Mouse (Mus musculus) hindbrain, embryonic 11.5 days (tissue): ENCODE measurements at regions not wholly inside any gene's neighbourhood (a gene's known extent, or its start where the extent isn't known, plus 50 kb on each side); places are given as distances from the start of the nearest gene placed in this dataset.

ENCODE experiments used
- ATAC-seq: fragments of 200-750 bp; cut with Nextera tagmentation; 2 replicates; pipeline ENCODE4 v1.8.0; 2017; ENCODE audit warnings: mild to moderate bottlenecking, moderate TSS enrichment, moderate library complexity; ENCODE audit not compliant: low FRiP score
- DNase-seq: peaks from one replicate; pipeline ENCODE4 v3.0.0-alpha.2; 2015; ENCODE audit warnings: low spot score
- H3K27ac ChIP-seq: fragments of 300-500 bp; sonication (generic); 2 replicates; pipeline ENCODE4 v1.5.1; 2014; ENCODE audit warnings: mild to moderate bottlenecking, low read depth, low read length
- H3K27me3 ChIP-seq: fragments of 300-500 bp; sonication (generic); 2 replicates; pipeline ENCODE4 v1.6.1; 2014; ENCODE audit warnings: mild to moderate bottlenecking, low read length, moderate library complexity, mixed read lengths; ENCODE audit not compliant: control insufficient read depth, insufficient read depth
- H3K36me3 ChIP-seq: fragments of 300-500 bp; sonication (generic); 2 replicates; pipeline ENCODE4 v1.6.1; 2014; ENCODE audit warnings: mild to moderate bottlenecking, low read length, moderate library complexity, mixed read lengths; ENCODE audit not compliant: control insufficient read depth, insufficient read depth
- H3K4me1 ChIP-seq: fragments of 300-500 bp; sonication (generic); replicated peaks from 2 replicates; pipeline ENCODE4 v1.6.1; 2014; ENCODE audit warnings: low read length, mixed read lengths; ENCODE audit not compliant: control insufficient read depth, insufficient read depth
- H3K4me2 ChIP-seq: fragments of 300-500 bp; sonication (generic); replicated peaks from 2 replicates; pipeline ENCODE4 v1.6.1; 2014; ENCODE audit warnings: mild to moderate bottlenecking, low read depth, low read length
- H3K4me3 ChIP-seq: fragments of 300-500 bp; sonication (generic); 2 replicates; pipeline ENCODE4 v1.5.1; 2014; ENCODE audit warnings: low read depth, low read length
- H3K9ac ChIP-seq: fragments of 300-500 bp; sonication (generic); 2 replicates; pipeline ENCODE4 v1.6.1; 2014; ENCODE audit warnings: low read depth, low read length
- H3K9me3 ChIP-seq: fragments of 300-500 bp; sonication (generic); 2 replicates; pipeline ENCODE4 v1.6.1; 2016; ENCODE audit warnings: low read length; ENCODE audit not compliant: control insufficient read depth
- WGBS: fragments of 180-500 bp; shearing (Covaris S2); extraction: QIAGEN DNeasy Blood & Tissue Kit; methylation state at CpG from one replicate; pipeline ENCODE4 v1.1.7; 2014; 5-methylcytosine and 5-hydroxymethylcytosine counted together

GRCm38 (mm10) chr12:14302366-14302930 lies 150.6 kb upstream of the Fam84a start:
- 72% methylated on average over 2 of the region's 2 CpGs for WGBS
- DNase-seq (no peak), ATAC-seq (no peak)
- no peak overlapping the region for H3K4me3 ChIP-seq
- no peaks in the 10 kb centered on the region for H3K4me1 ChIP-seq
- H3K4me2 ChIP-seq: no peak overlapping the region
- no peak overlapping the region for H3K27ac ChIP-seq
- no peaks in the 10 kb centered on the region for H3K27me3 ChIP-seq
- H3K36me3 ChIP-seq: no peaks in the 10 kb centered on the region
- no peak overlapping the region for H3K9ac ChIP-seq
- no peaks in the 10 kb centered on the region for H3K9me3 ChIP-seq

GRCm38 (mm10) chr12:14301676-14302365 lies 150.0 kb upstream of the Fam84a start:
- no peak for ATAC-seq
- WGBS: 81% methylated on average over 2 of the region's 2 CpGs

GRCm38 (mm10) chr12:14292083-14292482 lies 140.2 kb upstream of the Fam84a start:
- Histone ChIP-seq H3K36me3 (no peaks in the 10 kb centered on the region), H3K9me3 (no peaks in the 10 kb centered on the region), H3K4me1 (no peaks in the 10 kb centered on the region), H3K9ac (no peak overlapping the region), H3K27me3 (no peaks in the 10 kb centered on the region), H3K27ac (no peak overlapping the region), H3K4me2 (no peak overlapping the region), H3K4me3 (no peak overlapping the region)
- 85% methylated on average over 3 of the region's 3 CpGs for WGBS
- DNase-seq: no peak
- no peak for ATAC-seq

More at GRCm38 (mm10) chr12:14301676-14302365, 150.0 kb upstream of the Fam84a start:
- Histone ChIP-seq H3K9ac (no peak overlapping the region), H3K27ac (no peak overlapping the region), H3K27me3 (no peaks in the 10 kb centered on the region), H3K4me1 (no peaks in the 10 kb centered on the region), H3K4me2 (no peak overlapping the region), H3K9me3 (no peaks in the 10 kb centered on the region), H3K4me3 (no peak overlapping the region), H3K36me3 (no peaks in the 10 kb centered on the region)
- no peak for DNase-seq

GRCm38 (mm10) chr12:14287657-14288056 lies 135.8 kb upstream of the Fam84a start:
- Histone ChIP-seq H3K27me3 (no peaks in the 10 kb centered on the region), H3K36me3 (no peaks in the 10 kb centered on the region), H3K27ac (no peak overlapping the region), H3K9me3 (no peaks in the 10 kb centered on the region), H3K4me2 (no peak overlapping the region), H3K4me3 (no peak overlapping the region), H3K9ac (no peak overlapping the region), H3K4me1 (no peaks in the 10 kb centered on the region)
- 87% methylated on average over 2 of the region's 2 CpGs for WGBS
- ATAC-seq (no peak), DNase-seq (no peak)

GRCm38 (mm10) chr12:14286676-14287075 lies 134.8 kb upstream of the Fam84a start:
- H3K9me3 ChIP-seq: no peaks in the 10 kb centered on the region
- no peak overlapping the region for H3K9ac ChIP-seq
- no peak overlapping the region for H3K4me2 ChIP-seq
- ATAC-seq (no peak), DNase-seq (no peak)
- H3K4me3 ChIP-seq: no peak overlapping the region
- 95% methylated on average over 1 of the region's 1 CpGs for WGBS
- no peaks in the 10 kb centered on the region for H3K36me3 ChIP-seq
- no peak overlapping the region for H3K27ac ChIP-seq
- H3K4me1 ChIP-seq: no peaks in the 10 kb centered on the region
- H3K27me3 ChIP-seq: no peaks in the 10 kb centered on the region

GRCm38 (mm10) chr12:14285870-14286535 lies 134.1 kb upstream of the Fam84a start:
- Histone ChIP-seq H3K4me2 (no peak overlapping the region), H3K4me1 (no peaks in the 10 kb centered on the region), H3K36me3 (no peaks in the 10 kb centered on the region), H3K9me3 (no peaks in the 10 kb centered on the region), H3K4me3 (no peak overlapping the region), H3K9ac (no peak overlapping the region), H3K27ac (no peak overlapping the region), H3K27me3 (no peaks in the 10 kb centered on the region)
- DNase-seq: no peak
- WGBS: 88% methylated on average over 2 of the region's 2 CpGs
- ATAC-seq: no peak

- no peaks in the 10 kb centered on the region for H3K4me1 ChIP-seq
- no peak overlapping the region for H3K27ac ChIP-seq
- ATAC-seq (peak; percentile 25; the same call in 1 of the 2 replicates), DNase-seq (peak; percentile 5)
- H3K27me3 ChIP-seq: no peaks in the 10 kb centered on the region
- no peak overlapping the region for H3K9ac ChIP-seq
- 35% methylated on average over 4 of the region's 4 CpGs for WGBS
- no peaks in the 10 kb centered on the region for H3K9me3 ChIP-seq
- H3K4me2 ChIP-seq: no peak overlapping the region
- H3K36me3 ChIP-seq: no peaks in the 10 kb centered on the region
- H3K4me3 ChIP-seq: no peak overlapping the region
These were observed 131.3 kb upstream of the Fam84a start for GRCm38 (mm10) chr12:14283106-14283692.

GRCm38 (mm10) chr12:14275265-14275664 lies 123.4 kb upstream of the Fam84a start:
- Histone ChIP-seq H3K36me3 (no peaks in the 10 kb centered on the region), H3K4me1 (no peaks in the 10 kb centered on the region), H3K9ac (no peak overlapping the region), H3K4me2 (no peak overlapping the region), H3K4me3 (no peak overlapping the region), H3K27ac (no peak overlapping the region), H3K27me3 (no peaks in the 10 kb centered on the region), H3K9me3 (no peaks in the 10 kb centered on the region)
- DNase-seq (no peak), ATAC-seq (no peak)
